Mouse (Mus musculus) CH12.LX (cell line): ENCODE results near the gene Tmem120a. TPM values are rescaled to one million over a fixed set of nuclear protein-coding genes. Genes with fewer than 3 reads are reported as not detected.
A peak's percentile ranks its signal among the peaks of the same experiment; 100 is the strongest.

ENCODE experiments used
- DNase-seq: peaks from one replicate; pipeline ENCODE4 v3.0.0-alpha.2; 2013; ENCODE audit errors: extremely low read depth
- H3K27ac ChIP-seq: 2 replicates; pipeline ENCODE4 v1.5.1; 2012; ENCODE audit warnings: low read depth, mild to moderate bottlenecking, control low read depth, moderate library complexity; ENCODE audit not compliant: insufficient read depth
- H3K27me3 ChIP-seq: replicated peaks from 2 replicates; pipeline ENCODE3; 2012; ENCODE audit warnings: inconsistent platforms
- H3K36me3 ChIP-seq, 2 experiments: replicated peaks in 1 of 2; 2 replicates each; pipeline versions ENCODE3 to v1.6.1; 2012; ENCODE audit warnings: inconsistent platforms in 1 of 2, low read length in 1 of 2, mild to moderate bottlenecking in 1 of 2, mixed read lengths in 1 of 2, moderate library complexity in 1 of 2; ENCODE audit not compliant: control insufficient read depth in 1 of 2, insufficient read depth in 1 of 2
- H3K4me1 ChIP-seq, 2 experiments: 2 replicates each; pipeline ENCODE4 v1.6.1; 2012; ENCODE audit warnings: inconsistent platforms in 1 of 2, moderate library complexity in 1 of 2; ENCODE audit not compliant: insufficient read depth in 2 of 2, control insufficient read depth in 1 of 2
- H3K4me2 ChIP-seq: 2 replicates; pipeline ENCODE4 v1.6.1; 2012; ENCODE audit warnings: low read depth, mild to moderate bottlenecking, control low read depth; ENCODE audit not compliant: poor library complexity, insufficient read depth, severe bottlenecking
- H3K4me3 ChIP-seq, 3 experiments: fragments of 150-350 bp in 1 of 3; sonication (generic) in 1 of 3; replicated peaks in 1 of 3; 2 replicates each; pipeline versions ENCODE3 to v1.5.1; 2011 to 2012; ENCODE audit warnings: low read depth in 2 of 3, low read length in 2 of 3, mild to moderate bottlenecking in 2 of 3, moderate library complexity in 2 of 3, control low read depth in 1 of 3, improper control_type of control experiment in 1 of 3, inconsistent platforms in 1 of 3, mixed read lengths in 1 of 3; ENCODE audit not compliant: poor library complexity in 1 of 3
- H3K79me2 ChIP-seq: replicated peaks from 2 replicates; pipeline ENCODE4 v1.6.1; 2012; ENCODE audit warnings: mild to moderate bottlenecking, moderate library complexity; ENCODE audit not compliant: control insufficient read depth, poor library complexity, insufficient read depth, severe bottlenecking; ENCODE audit errors: extremely low read depth
- H3K9ac ChIP-seq: 2 replicates; pipeline ENCODE4 v1.6.1; 2012; ENCODE audit warnings: low read depth, mild to moderate bottlenecking, control low read depth, moderate library complexity; ENCODE audit not compliant: insufficient read depth
- H3K9me3 ChIP-seq: replicated peaks from 2 replicates; pipeline ENCODE3; 2012; ENCODE audit warnings: low read length, inconsistent platforms, mixed read lengths
- BHLHE40 ChIP-seq: IDR thresholded peaks from 2 replicates; pipeline ENCODE4 v1.6.1; 2011; ENCODE audit warnings: mild to moderate bottlenecking, low read depth, low read length, improper control_type of control experiment
- CTCF ChIP-seq, 2 experiments: IDR thresholded peaks in 1 of 2; conservative IDR thresholded peaks in 1 of 2; 2 replicates each; pipeline ENCODE4 v1.5.1; 2011 to 2012; ENCODE audit warnings: low read depth in 2 of 2, low read length in 2 of 2, improper control_type of control experiment in 1 of 2, inconsistent platforms in 1 of 2, mild to moderate bottlenecking in 1 of 2, moderate library complexity in 1 of 2
- EP300 ChIP-seq: IDR thresholded peaks from 2 replicates; pipeline ENCODE4 v1.6.1; 2011; ENCODE audit warnings: low read length, improper control_type of control experiment
- ETS1 ChIP-seq: conservative IDR thresholded peaks from 2 replicates; pipeline ENCODE4 v1.6.1; 2012; ENCODE audit warnings: low read depth, mild to moderate bottlenecking, inconsistent platforms, low read length, improper control_type of control experiment, moderate library complexity
- GABPA ChIP-seq: IDR thresholded peaks from 2 replicates; pipeline ENCODE4 v1.6.1; 2012; ENCODE audit warnings: low read depth, low read length, improper control_type of control experiment, inconsistent platforms; ENCODE audit not compliant: insufficient replicate concordance
- IRF4 ChIP-seq: IDR thresholded peaks from 2 replicates; pipeline ENCODE4 v1.6.1; 2014; ENCODE audit warnings: low read depth, mild to moderate bottlenecking, inconsistent platforms, low read length, improper control_type of control experiment
- NELFE ChIP-seq: IDR thresholded peaks from 2 replicates; pipeline ENCODE4 v1.6.1; 2011; ENCODE audit warnings: low read depth, low read length, improper control_type of control experiment
- PAX5 ChIP-seq: IDR thresholded peaks from 2 replicates; pipeline ENCODE4 v1.6.1; 2012; ENCODE audit warnings: low read length, inconsistent platforms, mixed read lengths
- POLR2A ChIP-seq: IDR thresholded peaks from 2 replicates; pipeline ENCODE4 v1.6.1; 2011; ENCODE audit warnings: low read depth, mild to moderate bottlenecking, improper control_type of control experiment, low read length
- RAD21 ChIP-seq: IDR thresholded peaks from 2 replicates; pipeline ENCODE4 v1.6.1; 2011; ENCODE audit warnings: low read depth, mild to moderate bottlenecking, low read length, improper control_type of control experiment, moderate library complexity
- RCOR1 ChIP-seq: conservative IDR thresholded peaks from 2 replicates; pipeline ENCODE4 v1.6.1; 2012; ENCODE audit warnings: low read depth, mild to moderate bottlenecking, inconsistent platforms, low read length, improper control_type of control experiment
- SIN3A ChIP-seq: IDR thresholded peaks from 2 replicates; pipeline ENCODE4 v1.6.1; 2012; ENCODE audit warnings: low read length, improper control_type of control experiment, inconsistent platforms
- SMC3 ChIP-seq: IDR thresholded peaks from 2 replicates; pipeline ENCODE4 v1.6.1; 2011; ENCODE audit warnings: low read depth, low read length, improper control_type of control experiment
- TCF12 ChIP-seq: IDR thresholded peaks from 2 replicates; pipeline ENCODE4 v1.6.1; 2014; ENCODE audit warnings: low read depth, mild to moderate bottlenecking, inconsistent platforms, low read length, improper control_type of control experiment
- USF1 ChIP-seq: IDR thresholded peaks from 2 replicates; pipeline ENCODE4 v1.6.1; 2014; ENCODE audit warnings: low read depth, mild to moderate bottlenecking, inconsistent platforms, low read length, improper control_type of control experiment
- USF2 ChIP-seq: conservative IDR thresholded peaks from 2 replicates; pipeline ENCODE4 v1.6.1; 2011; ENCODE audit warnings: low read depth, low read length, improper control_type of control experiment
- ZMIZ1 ChIP-seq: IDR thresholded peaks from 2 replicates; pipeline ENCODE4 v1.6.1; 2012; ENCODE audit warnings: low read depth, mild to moderate bottlenecking, inconsistent platforms, low read length, improper control_type of control experiment
- ZNF384 ChIP-seq: IDR thresholded peaks from 2 replicates; pipeline ENCODE4 v1.6.1; 2012; ENCODE audit warnings: low read depth, low read length, improper control_type of control experiment, inconsistent platforms
- dilution Hi-C: fragments of 300-500 bp; cut with MboI; formaldehyde crosslinking; loops from 2 replicates; pipeline ENCODE4 v1.14.3; 2020; ENCODE audit warnings: low sequenced_read_pairs; ENCODE audit not compliant: extremely low pct_unique_long_range_greater_than_20kb, extremely low pct_ligation_motif_present
- in situ Hi-C: fragments of 300-500 bp; cut with MboI; formaldehyde crosslinking; loops from 3 replicates; pipeline ENCODE4 v1.14.3; 2019; ENCODE audit warnings: low sequenced_read_pairs, low pct_ligation_motif_present, low pct_unique_long_range_greater_than_20kb, mixed read lengths
- polyA plus RNA-seq: library from polyadenylated mRNA; unstranded; fragments of >175 nt; gene quantifications from 2 replicates; pipeline ENCODE4 v1.2.1, GENCODE M21; 2012; ENCODE audit warnings: low read depth; ENCODE audit not compliant: insufficient read length
- total RNA-seq, 2 experiments: library from RNA; depleted of rRNA; stranded (reverse); fragments of 300-350 nt in 1 of 2; fragments of >200 nt in 1 of 2; gene quantifications; 2 replicates each; pipeline ENCODE4 v1.2.3; 2012 to 2014

The Tmem120a gene
- total and polyA plus RNA-seq, 3 experiments, result 12.0 to 27.1 (median 21.4) TPM

- dilution Hi-C loops (no loop called here), in situ Hi-C loops (no loop called here)
- no peak for DNase-seq
- Histone ChIP-seq H3K9ac (no peak overlapping the region), H3K27me3 (no peaks in the 10 kb centered on the region), H3K27ac (no peak overlapping the region), H3K4me3 (no peak overlapping the region), H3K4me1 (peaks cover 30 to 64% of the 10 kb centered on the region in 2 experiments), H3K36me3 (peaks cover 23 to 65% of the 10 kb centered on the region in 2 experiments), H3K4me2 (no peak overlapping the region), H3K79me2 (no peaks in the 10 kb centered on the region), H3K9me3 (no peaks in the 10 kb centered on the region)
- peak; percentile 52; the same call in 1 of the 2 replicates for TF ChIP-seq TCF12
- TF ChIP-seq BHLHE40, result peak; percentile 36; the same call in 1 of the 2 replicates
- TF ChIP-seq IRF4, result peak; percentile 35; the same call in 1 of the 2 replicates
- TF ChIP-seq USF2, result no peak
- TF ChIP-seq ETS1, result peak; percentile 56
- TF ChIP-seq NELFE, result no peak
- TF ChIP-seq EP300, result peak; percentile 38; the same call in 1 of the 2 replicates
- no peak for TF ChIP-seq ZMIZ1
These were observed 24.6 kb downstream of the Tmem120a start for GRCm38 (mm10) chr5:135719586-135720120.

GRCm38 (mm10) chr5:135715624-135716023 is 28.6 kb downstream of the Tmem120a start:
- Histone ChIP-seq H3K9me3 (no peaks in the 10 kb centered on the region), H3K4me3 (no peak overlapping the region), H3K4me1 (peaks cover 44 to 69% of the 10 kb centered on the region in 2 experiments), H3K27me3 (no peaks in the 10 kb centered on the region), H3K27ac (no peak overlapping the region), H3K79me2 (peaks cover 7% of the 10 kb centered on the region; the same call in 1 of the 2 replicates), H3K36me3 (peaks cover 23 to 56% of the 10 kb centered on the region in 2 experiments), H3K4me2 (no peak overlapping the region), H3K9ac (no peak overlapping the region)
- dilution Hi-C loops, result no loop called here
- in situ Hi-C loops, result no loop called here
- no peak for TF ChIP-seq RCOR1
- no peak for TF ChIP-seq ZNF384
- no peak for TF ChIP-seq SIN3A
- no peak for TF ChIP-seq USF1
- no peak for TF ChIP-seq GABPA
- TF ChIP-seq POLR2A, result no peak
- TF ChIP-seq CTCF (conservative IDR thresholded peaks at IDR 0.05 in 1 of 2, IDR thresholded peaks at IDR 0.05 in 1 of 2; ENCODE audit: low read depth in 2 of 2, low read length in 2 of 2), result peak in 1 of 2 experiments; percentile 57; a peak in 2 of 4 replicates
- TF ChIP-seq RAD21, result peak; percentile 36
- no peak for TF ChIP-seq ETS1
- no peak for TF ChIP-seq PAX5
- peak; percentile 62 for TF ChIP-seq SMC3
- DNase-seq, result no peak
